Mouse (Mus musculus): ENCODE data around the gene Igf2bp2. TPM values are rescaled to one million over a fixed set of nuclear protein-coding genes. Genes with fewer than 3 reads are reported as not detected.
A peak's percentile ranks its signal among the peaks of the same experiment; 100 is the strongest.

Gene Igf2bp2
- total RNA-seq (2014; fragmentation: Nextera tagmentation) (2.4 and 3.2 TPM in 2 replicates), total RNA-seq (2017) (1.6 and 3.2 TPM in 2 replicates)

GRCm38 (mm10) chr16:22162512-22163455, at the start of gene Igf2bp2:
Gene Igf2bp2, minus strand, starts transcription at chr16:22163299.
- peak; percentile 37 for ATAC-seq (replicated peaks; ENCODE audit: poor library complexity, severe bottlenecking)

DNA sequence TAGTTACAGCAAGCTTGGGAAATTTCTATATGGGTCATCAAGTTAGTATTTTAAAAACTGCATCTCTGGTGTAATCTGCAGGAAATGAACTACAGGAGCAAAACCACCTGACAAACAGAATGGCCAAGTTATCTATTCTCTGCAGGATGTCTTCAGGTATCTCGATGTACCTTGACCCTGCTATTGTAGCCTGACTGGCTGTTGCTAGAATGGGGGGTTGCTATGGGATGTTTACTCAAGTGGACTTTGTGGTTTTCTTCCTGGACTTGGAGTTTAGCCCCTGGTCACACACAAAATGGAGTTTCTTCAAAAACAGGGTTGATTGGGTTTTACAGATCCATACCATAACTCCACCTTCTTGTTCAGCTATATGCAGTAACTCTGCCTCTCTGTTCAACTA, 40.4 kb upstream of the Igf2bp2 start:
- no peak for ATAC-seq (replicated peaks; ENCODE audit: poor library complexity, severe bottlenecking)

- ATAC-seq (replicated peaks; ENCODE audit: poor library complexity, severe bottlenecking) = no peak
Measured at GRCm38 (mm10) chr16:22201858-22202257, 38.8 kb upstream of the Igf2bp2 start.

DNA sequence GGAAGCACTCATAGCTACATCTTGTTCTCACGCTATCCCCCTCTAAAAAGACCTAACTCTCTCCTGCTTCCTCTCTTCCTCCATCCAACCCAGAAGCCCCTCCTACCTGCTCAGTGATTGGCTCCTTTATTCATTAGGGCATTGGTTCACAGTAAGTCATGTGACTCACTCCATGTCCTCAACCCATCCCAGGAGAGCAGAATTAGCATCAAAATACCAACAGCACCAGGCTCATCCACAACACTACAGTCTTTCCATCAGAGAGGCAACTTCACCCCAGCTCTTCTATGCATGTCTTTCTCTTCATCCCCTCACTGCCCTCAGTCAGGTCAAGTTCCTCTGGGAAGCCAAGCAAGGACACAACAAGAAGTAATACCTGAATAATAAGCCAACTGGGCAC, 37.4 kb upstream of the Igf2bp2 start:
- ATAC-seq (replicated peaks; ENCODE audit: poor library complexity, severe bottlenecking) = no peak

GRCm38 (mm10) chr16:22187366-22187765, 24.3 kb upstream of the Igf2bp2 start:
- no peak for ATAC-seq (replicated peaks; ENCODE audit: poor library complexity, severe bottlenecking)

- no peak for ATAC-seq (replicated peaks; ENCODE audit: poor library complexity, severe bottlenecking)
Measured at GRCm38 (mm10) chr16:22185411-22185810, 22.3 kb upstream of the Igf2bp2 start.

GRCm38 (mm10) chr16:22184113-22184512, 21.0 kb upstream of the Igf2bp2 start:
- no peak for ATAC-seq (replicated peaks; ENCODE audit: poor library complexity, severe bottlenecking)

GRCm38 (mm10) chr16:22182286-22182685, 19.2 kb upstream of the Igf2bp2 start:
- no peak for ATAC-seq (replicated peaks; ENCODE audit: poor library complexity, severe bottlenecking)

DNA sequence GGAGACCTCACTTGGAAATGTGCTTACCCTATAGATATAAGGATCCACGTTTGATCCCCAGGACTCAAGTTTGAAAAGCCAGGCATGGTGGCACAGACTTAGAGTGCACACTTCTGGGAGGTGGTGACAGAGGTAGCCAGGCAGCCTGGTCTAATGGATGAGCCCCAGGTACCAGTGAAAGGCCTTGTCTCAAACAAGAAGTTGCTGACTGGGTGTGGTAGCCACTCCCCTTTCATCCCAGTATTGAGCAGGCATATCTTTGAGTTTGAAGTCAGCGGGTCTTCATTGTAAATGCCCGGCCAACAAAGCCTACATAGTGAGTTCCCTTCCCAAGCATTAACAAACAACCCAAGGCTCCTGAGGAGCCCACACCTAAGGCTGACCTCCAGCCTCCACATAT, 15.7 kb upstream of the Igf2bp2 start:
- no peak for ATAC-seq (replicated peaks; ENCODE audit: poor library complexity, severe bottlenecking)

DNA sequence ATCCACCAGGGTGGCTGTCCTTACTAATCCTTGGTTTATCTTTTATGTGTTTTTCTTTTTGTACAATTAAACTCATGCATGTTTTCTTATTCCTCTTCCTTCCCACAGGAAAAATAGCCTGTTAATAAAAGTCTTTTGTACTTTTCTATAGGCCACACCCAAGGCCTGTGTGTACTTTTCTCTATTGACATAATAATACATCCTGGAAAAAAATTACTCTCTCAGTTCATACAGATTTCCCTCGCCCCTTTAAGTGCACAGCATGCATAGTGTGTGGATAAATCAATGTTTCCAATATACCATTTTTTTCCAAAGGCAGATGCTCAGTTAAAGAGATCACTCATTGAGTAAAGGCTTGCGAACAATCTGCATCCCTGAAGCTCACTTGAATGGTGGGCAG, 14.9 kb upstream of the Igf2bp2 start:
- ATAC-seq (replicated peaks; ENCODE audit: poor library complexity, severe bottlenecking) = no peak

- ATAC-seq (replicated peaks; ENCODE audit: poor library complexity, severe bottlenecking) = no peak
Measured at GRCm38 (mm10) chr16:22168731-22169130, 5.6 kb upstream of the Igf2bp2 start.

DNA sequence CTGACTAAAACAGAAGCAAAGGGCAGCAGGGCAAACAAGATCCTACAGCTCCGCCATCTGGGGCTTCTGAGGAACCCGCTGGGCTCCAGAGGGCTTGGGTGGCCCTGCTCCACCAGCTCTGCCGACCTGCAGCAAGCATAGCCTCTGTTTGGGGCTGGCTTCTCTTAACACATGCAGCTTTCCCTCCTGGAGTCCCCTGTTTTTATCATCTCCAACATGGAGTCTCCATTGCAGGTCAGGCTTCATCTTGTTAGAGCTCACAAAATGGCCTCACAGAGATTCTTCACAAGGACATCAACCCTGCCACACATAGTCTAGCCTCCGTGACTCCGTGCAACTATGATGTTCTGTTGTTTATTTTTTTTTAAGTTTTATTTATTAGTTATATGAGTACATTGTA, 2.5 kb upstream of the Igf2bp2 start:
- ATAC-seq (replicated peaks; ENCODE audit: poor library complexity, severe bottlenecking) = no peak

GRCm38 (mm10) chr16:22164446-22164845, 1.3 kb upstream of the Igf2bp2 start:
- ATAC-seq (replicated peaks; ENCODE audit: poor library complexity, severe bottlenecking) = no peak

DNA sequence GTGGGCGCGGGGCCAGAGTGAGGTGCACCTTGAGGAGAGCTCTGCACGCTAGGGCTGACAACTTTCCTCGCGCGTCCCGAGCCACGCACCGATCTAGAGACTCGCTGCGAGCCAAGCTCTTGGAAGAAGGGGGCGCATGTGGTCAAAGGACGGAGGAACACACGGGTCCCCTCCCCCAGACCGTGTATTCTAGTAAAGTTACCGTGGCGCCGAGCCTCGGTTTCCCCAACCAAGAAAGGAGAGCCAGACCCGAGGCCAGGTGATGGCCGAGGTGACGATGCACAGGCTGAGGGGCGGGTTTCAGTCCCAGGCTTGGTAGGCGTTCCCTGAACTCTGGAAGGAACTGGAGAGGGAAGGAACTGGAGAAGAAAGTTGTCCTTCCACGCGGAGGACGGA, 355 bp upstream of the Igf2bp2 start:
- peak; percentile 17; the same call in 1 of the 2 replicates for ATAC-seq (replicated peaks; ENCODE audit: poor library complexity, severe bottlenecking)

DNA sequence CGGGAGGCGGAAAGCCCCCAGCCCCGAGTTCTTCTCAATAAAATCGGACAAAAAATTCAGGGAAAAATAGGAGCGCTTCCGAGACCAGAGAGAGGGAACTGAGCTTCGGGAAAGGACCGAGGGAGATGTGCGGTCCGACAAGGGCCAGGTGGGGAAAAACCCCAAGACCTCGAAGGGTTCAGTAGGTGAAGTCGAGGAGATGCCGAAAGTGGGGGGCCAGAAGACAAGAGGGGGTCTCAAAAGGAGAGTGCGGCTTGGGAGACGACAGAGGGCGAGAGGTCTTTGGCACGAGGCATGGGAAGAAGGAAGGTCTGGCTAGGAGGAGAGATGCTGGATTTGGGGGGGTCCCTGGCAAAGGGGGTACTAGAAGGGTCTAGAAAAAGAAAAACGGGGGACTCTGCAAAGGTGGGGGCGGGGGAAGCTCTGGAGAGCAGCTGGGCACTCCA, 1.0 kb downstream of the Igf2bp2 start:
- ATAC-seq (replicated peaks; ENCODE audit: poor library complexity, severe bottlenecking) = no peak

DNA sequence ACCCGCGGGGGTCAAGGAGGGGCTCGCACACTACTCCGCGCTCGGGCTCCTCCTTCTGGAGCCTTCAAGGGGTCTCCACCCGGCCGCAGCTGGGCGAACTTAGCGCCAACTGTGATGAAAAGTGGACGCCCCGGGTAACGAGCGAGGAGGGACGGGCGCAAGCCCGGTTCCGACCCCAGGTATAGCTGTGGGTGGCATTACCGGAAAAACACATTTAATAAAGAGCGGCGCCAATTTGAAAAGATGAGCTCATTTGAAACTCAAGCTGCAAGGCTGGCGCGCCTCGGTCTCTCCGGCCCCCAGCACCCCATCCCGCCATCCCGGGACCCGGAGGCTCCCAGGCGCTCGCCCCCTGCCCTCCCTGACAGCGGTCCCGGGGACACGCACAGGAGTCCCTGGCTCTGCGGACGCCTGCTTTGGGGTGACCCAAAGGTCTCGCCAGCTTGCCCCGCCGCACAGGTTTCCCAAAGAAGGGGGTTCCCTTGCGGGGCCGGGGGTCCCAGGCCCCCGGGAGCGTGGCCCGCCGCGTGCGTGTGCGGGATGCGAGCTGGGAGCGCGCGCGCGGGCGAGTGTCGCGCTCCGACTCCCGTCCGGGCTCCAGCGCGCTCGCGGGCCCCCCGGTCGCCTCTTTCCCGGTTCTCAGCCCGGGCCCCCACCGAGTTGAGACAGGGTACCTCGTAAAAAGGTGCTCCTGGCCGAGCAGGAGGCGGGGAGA, 1.6 kb downstream of the Igf2bp2 start:
- ATAC-seq (replicated peaks; ENCODE audit: poor library complexity, severe bottlenecking) = no peak

GRCm38 (mm10) chr16:22160386-22161145, 2.5 kb downstream of the Igf2bp2 start:
- no peak for ATAC-seq (replicated peaks; ENCODE audit: poor library complexity, severe bottlenecking)

DNA sequence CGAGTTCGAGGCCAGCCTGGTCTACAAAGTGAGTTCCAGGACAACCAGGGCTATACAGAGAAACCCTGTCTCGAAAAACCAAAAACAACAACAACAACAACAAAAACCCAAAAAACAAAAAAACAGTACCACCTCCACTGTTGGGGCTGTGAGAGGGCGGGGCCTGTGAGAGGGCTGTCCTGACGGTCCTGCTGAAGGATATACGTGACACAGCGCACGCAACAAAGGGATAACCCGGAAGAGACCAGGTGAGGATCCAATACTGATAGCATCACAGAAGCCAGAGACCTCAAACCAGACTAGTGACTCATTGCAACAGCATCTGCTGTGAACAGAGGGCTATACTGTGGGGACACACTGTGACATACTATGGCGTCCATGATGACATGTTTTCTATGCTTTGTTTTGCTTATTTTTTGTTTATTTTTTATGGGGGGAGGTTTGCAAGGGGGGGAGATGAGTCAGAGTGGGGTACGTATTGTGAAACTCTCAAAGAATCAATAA, 10.1 kb downstream of the Igf2bp2 start:
- ATAC-seq (replicated peaks; ENCODE audit: poor library complexity, severe bottlenecking) = no peak

- no peak for ATAC-seq (replicated peaks; ENCODE audit: poor library complexity, severe bottlenecking)
Measured at GRCm38 (mm10) chr16:22151706-22152315, 11.3 kb downstream of the Igf2bp2 start.

GRCm38 (mm10) chr16:22150421-22150820, 12.7 kb downstream of the Igf2bp2 start:
- ATAC-seq (replicated peaks; ENCODE audit: poor library complexity, severe bottlenecking) = no peak

Data from granulocyte monocyte progenitor cell, adult 5-6 weeks (primary cell).